Mouse (Mus musculus) kidney, adult 2 months (tissue): ENCODE measurements around the gene Gtpbp3. TPM values are rescaled to one million over a fixed set of nuclear protein-coding genes. Genes with fewer than 3 reads are reported as not detected.
A peak's percentile ranks its signal among the peaks of the same experiment; 100 is the strongest.

Experiments
- DNase-seq: peaks from one replicate; pipeline ENCODE4 v3.0.0; 2021
- H3K27ac ChIP-seq: fragments of 200-500 bp; 2 replicates; pipeline ENCODE4 v1.5.1; 2012; ENCODE audit warnings: low read depth, low read length, control low read depth, inconsistent platforms; ENCODE audit not compliant: insufficient read depth
- H3K27me3 ChIP-seq: fragments of 200-500 bp; replicated peaks from 2 replicates; pipeline ENCODE4 v1.6.1; 2012; ENCODE audit warnings: mild to moderate bottlenecking, moderate library complexity, low read length, inconsistent platforms; ENCODE audit not compliant: control insufficient read depth, insufficient read depth
- H3K36me3 ChIP-seq: fragments of 200-500 bp; 2 replicates; pipeline ENCODE4 v1.6.1; 2012; ENCODE audit warnings: mild to moderate bottlenecking, moderate library complexity, low read length, inconsistent platforms; ENCODE audit not compliant: control insufficient read depth, insufficient read depth
- H3K4me1 ChIP-seq: fragments of 200-500 bp; 2 replicates; pipeline ENCODE4 v1.6.1; 2011; ENCODE audit warnings: low read length; ENCODE audit not compliant: control insufficient read depth, insufficient read depth
- H3K4me3 ChIP-seq: fragments of 200-500 bp; 2 replicates; pipeline ENCODE4 v1.5.1; 2011; ENCODE audit warnings: mild to moderate bottlenecking, low read depth, low read length, control low read depth; ENCODE audit not compliant: insufficient read depth
- CTCF ChIP-seq: fragments of 200-500 bp; conservative IDR thresholded peaks from 2 replicates; pipeline ENCODE4 v1.5.1; 2011; ENCODE audit warnings: low read depth, mild to moderate bottlenecking, control low read depth, low read length, moderate library complexity, mixed read lengths; ENCODE audit not compliant: insufficient read depth, insufficient read length
- POLR2A ChIP-seq: fragments of 200-500 bp; IDR thresholded peaks from one replicate; pipeline ENCODE4 v1.6.1; 2011; ENCODE audit warnings: low read depth, low read length, control low read depth
- WGBS: fragments of 180-500 bp; shearing (Covaris S2); methylation state at CpG from one replicate; pipeline ENCODE4 v1.1.7; 2018; 5-methylcytosine and 5-hydroxymethylcytosine counted together
- polyA plus RNA-seq: library from polyadenylated mRNA; depleted of rRNA; stranded (reverse); fragments of >200 nt; gene quantifications from 2 replicates; pipeline ENCODE4 v1.2.3, GENCODE M21; 2012; rRNA removed

The Gtpbp3 gene
- 20.2 and 25.0 TPM in 2 replicates for polyA plus RNA-seq

DNA sequence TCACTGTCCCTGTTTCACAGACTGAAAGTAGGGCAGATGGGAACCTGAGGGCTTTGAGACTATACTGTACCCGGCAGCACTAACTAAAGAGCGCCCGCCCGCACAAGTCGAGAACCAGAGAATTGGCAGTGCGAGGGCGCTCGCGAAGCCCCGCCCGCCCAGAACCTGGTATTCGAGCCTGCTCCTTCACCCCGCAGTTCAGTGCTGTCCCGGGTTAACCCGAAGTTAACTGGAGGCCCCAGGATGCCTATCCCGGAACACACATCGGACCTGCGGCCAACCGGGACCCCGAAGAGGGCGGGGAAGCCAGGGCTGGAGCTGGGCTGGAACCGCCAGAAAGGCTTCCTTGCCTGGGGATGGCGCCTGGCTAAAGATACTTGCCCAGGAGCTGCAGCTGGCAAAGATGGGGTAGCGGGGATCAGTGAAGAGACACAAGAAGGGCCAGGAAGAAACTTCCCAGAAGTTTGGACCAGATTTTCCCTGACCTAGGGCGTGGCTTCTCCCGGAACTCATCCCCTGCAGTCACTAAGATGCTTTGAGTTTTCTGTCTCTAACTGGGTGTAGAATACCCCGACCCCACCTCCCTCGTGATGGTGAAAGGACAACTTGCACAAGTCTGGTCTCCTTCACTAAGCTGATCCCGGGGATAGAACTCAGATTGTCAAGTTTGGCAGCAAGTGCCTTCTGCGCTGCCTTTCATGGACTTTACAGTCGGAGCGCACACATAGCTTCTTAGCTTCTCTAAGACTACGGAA, at the start of gene Gtpbp3:
Gtpbp3 (plus strand) TSS at position 413 of the 755 bp plus-strand sequence.
- no peaks in the 10 kb centered on the region for H3K36me3 ChIP-seq
- peaks cover 4% of the 10 kb centered on the region; the same call in 1 of the 2 replicates for H3K4me1 ChIP-seq
- H3K27ac ChIP-seq, result peak within 1 kb of the TSS; percentile 94
- peak within 1 kb of the TSS; percentile 77 for H3K4me3 ChIP-seq
- peak; percentile 92 for DNase-seq
- WGBS, result under 1% methylated on average over 33 of the region's 33 CpGs
- no peaks in the 10 kb centered on the region for H3K27me3 ChIP-seq
- TF ChIP-seq POLR2A (no peak), CTCF (no peak)

DNA sequence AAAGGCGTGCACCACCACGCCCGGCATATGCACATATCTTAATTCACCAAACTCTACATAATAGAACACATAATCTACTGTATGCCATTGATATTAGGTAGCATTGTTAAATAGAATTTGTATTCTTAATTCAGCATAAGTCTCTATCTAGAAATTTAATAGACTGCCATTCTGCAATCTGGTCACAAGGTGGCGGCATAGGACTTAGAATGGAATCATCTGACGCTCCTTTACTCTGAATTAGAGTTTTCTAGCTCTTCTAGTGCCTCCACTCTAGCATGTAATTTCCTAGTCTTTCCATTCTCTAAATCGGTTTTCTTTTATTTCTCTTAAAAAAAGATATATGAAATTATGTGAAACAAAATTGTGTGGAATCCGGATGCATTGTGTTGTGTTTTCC, 46.5 kb upstream of the Gtpbp3 start:
- WGBS, result 0% methylated on average over 7 of the region's 7 CpGs
- no peaks in the 10 kb centered on the region for H3K36me3 ChIP-seq
- H3K4me1 ChIP-seq, result no peaks in the 10 kb centered on the region
- TF ChIP-seq POLR2A, result no peak
- TF ChIP-seq CTCF, result 0 out of 2 replicates have a peak, but pooled peaks have one; percentile 25
- H3K27ac ChIP-seq, result no peak overlapping the region
- H3K27me3 ChIP-seq, result no peaks in the 10 kb centered on the region
- DNase-seq, result peak; percentile 43
- no peak overlapping the region for H3K4me3 ChIP-seq

DNA sequence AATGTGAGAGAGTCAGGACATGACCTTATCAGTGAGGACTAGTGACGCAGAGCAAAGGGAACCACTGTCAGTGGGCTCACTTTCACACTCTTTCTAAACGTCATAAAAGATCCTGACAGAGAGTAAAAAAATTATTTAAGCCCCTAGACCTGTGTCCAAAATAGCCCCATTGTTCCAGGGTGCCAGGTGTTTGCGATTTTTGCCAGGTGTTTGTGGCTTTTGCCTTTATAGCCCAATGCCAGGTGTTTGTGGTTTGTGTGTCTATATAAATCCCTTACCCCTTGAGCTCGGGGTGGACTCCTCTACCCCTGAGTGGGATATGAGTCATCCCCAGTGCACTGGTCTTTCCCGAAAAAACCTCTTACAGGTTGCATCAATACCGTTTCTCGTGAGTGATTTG, 42.8 kb upstream of the Gtpbp3 start:
- no peak for DNase-seq
- no peak overlapping the region for H3K4me3 ChIP-seq
- no peaks in the 10 kb centered on the region for H3K27me3 ChIP-seq
- 74% methylated on average over 7 of the region's 7 CpGs for WGBS
- TF ChIP-seq POLR2A, result no peak
- no peak for TF ChIP-seq CTCF
- H3K4me1 ChIP-seq, result no peaks in the 10 kb centered on the region
- no peak overlapping the region for H3K27ac ChIP-seq
- H3K36me3 ChIP-seq, result no peaks in the 10 kb centered on the region

DNA sequence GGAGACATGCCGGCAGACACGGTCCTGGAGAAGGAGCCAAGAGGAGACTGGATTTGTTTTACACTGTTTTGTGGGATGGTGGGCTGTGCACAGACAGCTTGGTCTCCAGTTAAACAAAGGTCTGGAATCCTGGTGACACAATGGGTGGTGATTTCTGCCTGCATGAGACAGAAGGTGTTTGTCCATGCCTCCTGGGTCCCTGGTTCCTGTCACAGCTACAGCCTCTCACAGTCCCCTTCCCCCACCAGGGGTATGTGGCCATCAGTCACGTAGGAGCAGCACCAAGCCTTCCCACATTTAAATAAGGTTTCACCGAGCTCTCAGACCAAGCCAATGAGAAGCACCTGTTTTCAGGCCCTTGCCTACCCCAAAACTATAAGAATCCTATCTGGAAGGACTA, 36.6 kb upstream of the Gtpbp3 start:
- H3K4me3 ChIP-seq, result no peak overlapping the region
- H3K27me3 ChIP-seq, result no peaks in the 10 kb centered on the region
- no peaks in the 10 kb centered on the region for H3K36me3 ChIP-seq
- TF ChIP-seq CTCF (no peak), POLR2A (no peak)
- no peaks in the 10 kb centered on the region for H3K4me1 ChIP-seq
- DNase-seq, result no peak
- H3K27ac ChIP-seq, result no peak overlapping the region
- WGBS, result 65% methylated on average over 4 of the region's 4 CpGs

DNA sequence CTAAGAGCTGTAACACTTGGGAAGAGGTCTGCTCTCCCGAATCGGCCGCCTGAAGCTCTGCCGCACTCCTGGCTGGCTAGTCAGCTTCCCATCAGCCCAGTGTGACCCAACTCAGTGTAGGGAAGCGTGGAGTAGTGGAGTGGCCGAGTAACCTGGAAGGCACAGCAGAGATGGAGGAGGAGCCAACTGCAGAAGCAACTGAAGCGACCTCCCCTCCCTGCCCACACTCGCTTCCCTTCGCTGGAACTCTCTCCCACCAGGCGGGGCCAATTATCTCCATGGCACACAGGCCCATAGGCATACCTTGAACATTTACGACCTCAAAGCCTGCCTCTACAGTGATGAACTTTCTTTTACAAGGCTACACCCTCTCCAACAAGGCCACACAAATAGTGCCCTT, 36.1 kb upstream of the Gtpbp3 start:
- DNase-seq, result no peak
- Histone ChIP-seq H3K27ac (no peak overlapping the region), H3K27me3 (no peaks in the 10 kb centered on the region), H3K4me3 (no peak overlapping the region), H3K36me3 (no peaks in the 10 kb centered on the region), H3K4me1 (no peaks in the 10 kb centered on the region)
- 53% methylated on average over 11 of the region's 11 CpGs for WGBS
- no peak for TF ChIP-seq POLR2A
- no peak for TF ChIP-seq CTCF

DNA sequence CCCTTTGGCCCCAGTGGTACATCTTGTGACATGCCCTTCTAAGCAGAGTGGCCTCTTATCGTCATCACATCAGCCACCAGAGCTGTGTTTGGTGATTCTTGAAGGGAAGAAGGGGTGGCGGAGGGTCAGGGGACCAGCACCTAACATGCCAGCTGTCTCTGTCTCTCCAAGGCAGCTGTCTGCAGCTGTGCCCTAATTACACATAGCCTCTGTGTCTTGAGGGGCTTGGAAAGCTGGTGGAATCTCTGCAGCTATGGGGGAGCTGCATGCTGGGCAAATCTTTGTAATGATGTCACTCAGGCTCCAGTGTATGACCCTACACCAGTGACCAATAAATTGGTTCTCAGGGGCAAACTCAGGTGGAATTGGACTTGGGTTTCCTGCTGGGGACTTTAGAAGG, 35.2 kb upstream of the Gtpbp3 start:
- no peak overlapping the region for H3K4me3 ChIP-seq
- no peak for DNase-seq
- 79% methylated on average over 2 of the region's 2 CpGs for whole genome bisulfite sequencing

DNA sequence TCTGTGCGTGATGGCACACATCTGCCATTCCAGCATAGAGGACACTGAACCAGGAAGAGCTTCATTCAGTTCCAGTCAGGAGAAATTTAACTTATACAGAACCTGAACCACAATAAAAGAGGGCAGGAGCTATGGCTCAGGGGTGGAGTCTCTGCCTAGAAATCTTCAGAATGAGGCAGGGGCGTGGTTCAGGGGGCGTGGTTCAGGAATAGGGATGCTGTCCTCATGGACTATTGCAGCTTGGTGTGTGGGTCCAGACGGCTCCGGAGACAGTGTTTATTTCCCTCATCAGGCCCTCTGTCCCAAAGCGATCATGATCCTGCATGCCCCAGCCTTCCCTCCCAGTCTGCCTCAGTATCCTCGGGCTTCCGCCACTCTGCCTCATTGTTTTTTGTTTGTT, 33.2 kb upstream of the Gtpbp3 start:
- no peak for DNase-seq
- H3K27ac ChIP-seq, result no peak overlapping the region
- no peak overlapping the region for H3K4me3 ChIP-seq
- H3K4me1 ChIP-seq, result no peaks in the 10 kb centered on the region
- 81% methylated on average over 8 of the region's 8 CpGs for WGBS
- TF ChIP-seq POLR2A (no peak), CTCF (no peak)
- no peaks in the 10 kb centered on the region for H3K36me3 ChIP-seq
- no peaks in the 10 kb centered on the region for H3K27me3 ChIP-seq

More for the DNA sequence above, 35.2 kb upstream of the Gtpbp3 start:
- H3K27ac ChIP-seq, result no peak overlapping the region
- H3K4me1 ChIP-seq, result no peaks in the 10 kb centered on the region
- no peaks in the 10 kb centered on the region for H3K36me3 ChIP-seq
- H3K27me3 ChIP-seq, result no peaks in the 10 kb centered on the region
- TF ChIP-seq POLR2A, result no peak
- no peak for TF ChIP-seq CTCF
